ENCODE assay signal across 17 mouse cellular contexts in genomic region chr19:41086289-41086688, GRCm38 (mm10). TPM values are rescaled to one million over a fixed set of nuclear protein-coding genes. Genes with fewer than 3 reads are reported as not detected.
DNase-seq lines count a peak whose midpoint lies in the region; ATAC-seq and TF ChIP-seq lines count a peak whose summit lies in the region.
"Had no signal": no experiment of that assay in that cellular context is flagged by ENCODE, and none has a peak within 500 bp of the region (broad histone marks: within the 10 kb centered on the region; RNA-seq: fewer than 3 reads in every experiment).

No protein-coding gene starts in this region.

- no peak for TF ChIP-seq POLR2A in cerebellum, adult 2 months (IDR thresholded peaks at IDR 0.05; ENCODE audit: borderline replicate concordance, insufficient read depth, low read length)

- H3K9me3 ChIP-seq in kidney, embryonic 16.5 days (ENCODE audit: low read length), result no peaks in the 10 kb centered on the region
- H3K9me3 ChIP-seq in midbrain, embryonic 15.5 days, result no peaks in the 10 kb centered on the region
- H3K9me3 ChIP-seq in midbrain, embryonic 10.5 days (replicated peaks), result no peaks in the 10 kb centered on the region
- no peaks in the 10 kb centered on the region for H3K9me3 ChIP-seq in neural tube, embryonic 15.5 days (replicated peaks)
- H3K9me3 ChIP-seq: hindbrain, embryonic 15.5 days; limb, embryonic 10.5 days; liver, embryonic 12.5 days; lung, embryonic 15.5 days; megakaryocyte, embryonic 14.5 days had no signal

- WGBS in cerebellum, adult 2 months, result 86% methylated on average over 6 of the region's 6 CpGs
- WGBS in kidney, embryonic 16.5 days, result 92% methylated on average over 6 of the region's 6 CpGs
- WGBS in midbrain, embryonic 15.5 days, result 89% methylated on average over 6 of the region's 6 CpGs
- WGBS in midbrain, embryonic 10.5 days, result 82% methylated on average over 6 of the region's 6 CpGs
- WGBS in neural tube, embryonic 15.5 days, result 87% methylated on average over 6 of the region's 6 CpGs

- 0 out of 2 replicates have a peak overlapping the region, but pooled peaks have one; percentile 66 for H3K27ac ChIP-seq in cerebellum, adult 2 months (ENCODE audit: insufficient read depth, low read length)
- no peak overlapping the region for H3K27ac ChIP-seq in kidney, embryonic 16.5 days (ENCODE audit: low read length)
- no peak overlapping the region for H3K27ac ChIP-seq in midbrain, embryonic 15.5 days
- no peak overlapping the region for H3K27ac ChIP-seq in midbrain, embryonic 10.5 days (replicated peaks)
- no peak overlapping the region for H3K27ac ChIP-seq in neural tube, embryonic 15.5 days (replicated peaks)
- H3K27ac ChIP-seq: hindbrain, embryonic 15.5 days; limb, embryonic 10.5 days; liver, embryonic 12.5 days; lung, embryonic 15.5 days had no signal

- TF ChIP-seq CTCF in cerebellum, adult 2 months (IDR thresholded peaks at IDR 0.05; ENCODE audit: borderline replicate concordance, insufficient read depth, low read depth, low read length), result no peak

- no peak overlapping the region for H3K9ac ChIP-seq in kidney, embryonic 16.5 days (replicated peaks; ENCODE audit: low read length)
- H3K9ac ChIP-seq in midbrain, embryonic 15.5 days, result no peak overlapping the region
- H3K9ac ChIP-seq in neural tube, embryonic 15.5 days (replicated peaks), result no peak overlapping the region
- H3K9ac ChIP-seq: hindbrain, embryonic 15.5 days; liver, embryonic 12.5 days; lung, embryonic 15.5 days had no signal

- H3K4me3 ChIP-seq in cerebellum, adult 2 months (replicated peaks; ENCODE audit: insufficient read depth, low read depth, low read length), result no peak overlapping the region
- no peak overlapping the region for H3K4me3 ChIP-seq in kidney, embryonic 16.5 days (ENCODE audit: low read length)
- H3K4me3 ChIP-seq in midbrain, embryonic 15.5 days, result no peak overlapping the region
- no peak overlapping the region for H3K4me3 ChIP-seq in midbrain, embryonic 10.5 days
- no peak overlapping the region for H3K4me3 ChIP-seq in neural tube, embryonic 15.5 days (replicated peaks)
- H3K4me3 ChIP-seq: hindbrain, embryonic 15.5 days; limb, embryonic 10.5 days; liver, embryonic 12.5 days; lung, embryonic 15.5 days; megakaryocyte, embryonic 14.5 days had no signal

- no peaks in the 10 kb centered on the region for H3K36me3 ChIP-seq in kidney, embryonic 16.5 days (ENCODE audit: insufficient read depth, low read length)
- H3K36me3 ChIP-seq in midbrain, embryonic 15.5 days (replicated peaks), result no peaks in the 10 kb centered on the region
- no peaks in the 10 kb centered on the region for H3K36me3 ChIP-seq in midbrain, embryonic 10.5 days
- no peaks in the 10 kb centered on the region for H3K36me3 ChIP-seq in neural tube, embryonic 15.5 days
- H3K36me3 ChIP-seq: hindbrain, embryonic 15.5 days; limb, embryonic 10.5 days; liver, embryonic 12.5 days; lung, embryonic 15.5 days had no signal

- H3K4me1 ChIP-seq in cerebellum, adult 2 months (ENCODE audit: control insufficient read depth, insufficient read depth, low read length), result no peaks in the 10 kb centered on the region
- no peaks in the 10 kb centered on the region; the same call in 1 of the 2 replicates for H3K4me1 ChIP-seq in kidney, embryonic 16.5 days (ENCODE audit: insufficient read depth, low read length)
- peaks cover 9% of the 10 kb centered on the region for H3K4me1 ChIP-seq in midbrain, embryonic 15.5 days
- peaks cover 17% of the 10 kb centered on the region for H3K4me1 ChIP-seq in midbrain, embryonic 10.5 days
- H3K4me1 ChIP-seq in neural tube, embryonic 15.5 days, result 0 out of 2 replicates have a peak, but pooled peaks cover 3% of the 10 kb centered on the region
- H3K4me1 ChIP-seq: liver, embryonic 12.5 days; lung, embryonic 15.5 days had no signal

- 0 out of 2 replicates have a peak, but pooled peaks have one; percentile 12 for ATAC-seq in kidney, embryonic 16.5 days (ENCODE audit: low FRiP score, low TSS enrichment)
- peak; percentile 12 for ATAC-seq in midbrain, embryonic 15.5 days (replicated peaks)
- peak; percentile 18; the same call in 1 of the 2 replicates for ATAC-seq in neural tube, embryonic 15.5 days (ENCODE audit: low FRiP score)
- ATAC-seq: liver, embryonic 12.5 days had no signal

- no peak overlapping the region for H3K4me2 ChIP-seq in kidney, embryonic 16.5 days (replicated peaks; ENCODE audit: low read depth, low read length)
- H3K4me2 ChIP-seq in midbrain, embryonic 15.5 days, result no peak overlapping the region
- H3K4me2 ChIP-seq in neural tube, embryonic 15.5 days, result no peak overlapping the region
- H3K4me2 ChIP-seq: hindbrain, embryonic 15.5 days; liver, embryonic 12.5 days; lung, embryonic 15.5 days had no signal

- DNase-seq in cerebellum, adult 2 months, result no peak
- DNase-seq in cerebellum, adult 9-11 months, result no peak
- DNase-seq in kidney, postnatal 36 days, result no peak
- DNase-seq in midbrain, embryonic 10.5 days (ENCODE audit: low spot score), result no peak
- no peak for DNase-seq in ovary, adult 18-20 months (ENCODE audit: low spot score)

- H3K27me3 ChIP-seq in cerebellum, adult 2 months (ENCODE audit: control insufficient read depth, insufficient read depth, low read length), result no peaks in the 10 kb centered on the region; the same call in 1 of the 2 replicates
- peaks cover 15% of the 10 kb centered on the region for H3K27me3 ChIP-seq in kidney, embryonic 16.5 days (ENCODE audit: insufficient read depth, low read length)
- peaks cover 20% of the 10 kb centered on the region for H3K27me3 ChIP-seq in midbrain, embryonic 15.5 days (replicated peaks)
- H3K27me3 ChIP-seq in midbrain, embryonic 10.5 days (ENCODE audit: low read depth, poor library complexity, severe bottlenecking), result peaks cover 46% of the 10 kb centered on the region
- H3K27me3 ChIP-seq in neural tube, embryonic 15.5 days (replicated peaks), result peaks cover 11% of the 10 kb centered on the region; the same call in 1 of the 2 replicates
- H3K27me3 ChIP-seq: CH12.LX had no signal

RNA-seq across cellular contexts. Expression of gene Opalin, which starts 9.4 kb away (rescaled TPM):
- 38.2 and 46.0 TPM in 2 replicates for polyA plus RNA-seq in cerebellum, adult 2 months (2012; rRNA removed)
- polyA plus RNA-seq in kidney, embryonic 16.5 days (2015; fragmentation: Nextera tagmentation; extraction: Ambion mirVana), result not detected in 2 replicates
- polyA plus RNA-seq in midbrain, embryonic 15.5 days (2015; fragmentation: Nextera tagmentation; extraction: Ambion mirVana), result not detected in 2 replicates
- polyA plus RNA-seq in midbrain, embryonic 10.5 days (2016; fragmentation: Nextera tagmentation; extraction: Ambion mirVana), result not detected in 2 replicates
- polyA plus RNA-seq in neural tube, embryonic 15.5 days (2015; fragmentation: Nextera tagmentation; extraction: Ambion mirVana), result not detected in 2 replicates
- polyA plus RNA-seq: embryonic facial prominence, embryonic 11.5 days; heart, postnatal 0 days; hindbrain, embryonic 15.5 days; limb, embryonic 10.5 days; liver, embryonic 12.5 days; lung, embryonic 15.5 days; stomach, embryonic 16.5 days had no signal

RNA-seq across cellular contexts. Expression of gene Dntt, which starts 57.2 kb away (rescaled TPM):
- 0.05 TPM in 1 of 2 replicates, not detected in the other for polyA plus RNA-seq in cerebellum, adult 2 months (2012; rRNA removed)
- polyA plus RNA-seq in kidney, embryonic 16.5 days (2015; fragmentation: Nextera tagmentation; extraction: Ambion mirVana), result 0.15 TPM in 1 of 2 replicates, not detected in the other
- 0.33 and 0.41 TPM in 2 replicates for polyA plus RNA-seq in midbrain, embryonic 15.5 days (2015; fragmentation: Nextera tagmentation; extraction: Ambion mirVana)
- 0.09 TPM in 1 of 2 replicates, not detected in the other for polyA plus RNA-seq in midbrain, embryonic 10.5 days (2016; fragmentation: Nextera tagmentation; extraction: Ambion mirVana)
- polyA plus RNA-seq in neural tube, embryonic 15.5 days (2015; fragmentation: Nextera tagmentation; extraction: Ambion mirVana), result 0.23 and 0.38 TPM in 2 replicates
- polyA plus RNA-seq: embryonic facial prominence, embryonic 11.5 days; heart, postnatal 0 days; hindbrain, embryonic 15.5 days; limb, embryonic 10.5 days; stomach, embryonic 16.5 days had no signal

Comparison
In these comparisons a context has a peak if more than half of its experiments do, and no peak if none do; other contexts are left out.
1. RNA of gene Opalin, which starts 9.4 kb away (polyA plus RNA-seq): 38.2 to 46.0 TPM in cerebellum, adult 2 months; not detected in kidney, embryonic 16.5 days, not detected in midbrain, embryonic 15.5 days, not detected in midbrain, embryonic 10.5 days and not detected in neural tube, embryonic 15.5 days; every median in the first group is over 10 times any median in the second.
2. Peak in every context shown above with its lines, with median percentiles within 50 percentile points of each other: ATAC-seq.